Mouse (Mus musculus) embryo, embryonic 11.5 days (tissue): Measurements from ENCODE around the gene Pcbp4.
A peak's percentile ranks its signal among the peaks of the same experiment; 100 is the strongest.
"Not testable (repeated sequence)": the region's sequence is repeated elsewhere in the genome, so short reads cannot be mapped to it uniquely, and the experiment has no call there.

ENCODE experiments used
- DNase-seq: peaks from one replicate; pipeline ENCODE4 v3.0.0-alpha.2; 2012; ENCODE audit warnings: low read depth, low spot score

The Pcbp4 gene

GRCm38 (mm10) chr9:106480541-106480940 lies 27.4 kb downstream of the Pcbp4 start:
- DNase-seq, result no peak

- no peak for DNase-seq
Observed at GRCm38 (mm10) chr9:106481075-106481474, 28.0 kb downstream of the Pcbp4 start.

DNA sequence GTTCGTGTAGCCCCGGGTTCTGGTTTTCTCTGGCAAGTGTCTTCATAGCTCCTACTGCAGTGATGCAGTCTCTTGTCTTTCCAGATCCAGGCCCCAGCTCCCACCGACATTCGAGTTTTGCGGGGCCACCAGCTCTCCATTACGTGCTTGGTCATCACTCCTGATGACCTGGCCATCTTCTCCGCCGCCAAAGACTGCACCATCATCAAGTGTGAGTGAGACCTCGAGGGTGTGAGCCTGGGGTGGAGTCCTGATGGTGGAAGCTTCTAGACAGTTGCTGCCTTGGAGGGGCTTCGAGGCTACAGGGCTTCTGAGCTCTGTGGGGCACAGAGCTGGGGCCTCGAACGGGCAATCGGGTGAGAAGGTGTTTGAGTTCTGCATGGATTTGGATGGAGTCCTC lies 28.6 kb downstream of the Pcbp4 start:
- no peak for DNase-seq

DNA sequence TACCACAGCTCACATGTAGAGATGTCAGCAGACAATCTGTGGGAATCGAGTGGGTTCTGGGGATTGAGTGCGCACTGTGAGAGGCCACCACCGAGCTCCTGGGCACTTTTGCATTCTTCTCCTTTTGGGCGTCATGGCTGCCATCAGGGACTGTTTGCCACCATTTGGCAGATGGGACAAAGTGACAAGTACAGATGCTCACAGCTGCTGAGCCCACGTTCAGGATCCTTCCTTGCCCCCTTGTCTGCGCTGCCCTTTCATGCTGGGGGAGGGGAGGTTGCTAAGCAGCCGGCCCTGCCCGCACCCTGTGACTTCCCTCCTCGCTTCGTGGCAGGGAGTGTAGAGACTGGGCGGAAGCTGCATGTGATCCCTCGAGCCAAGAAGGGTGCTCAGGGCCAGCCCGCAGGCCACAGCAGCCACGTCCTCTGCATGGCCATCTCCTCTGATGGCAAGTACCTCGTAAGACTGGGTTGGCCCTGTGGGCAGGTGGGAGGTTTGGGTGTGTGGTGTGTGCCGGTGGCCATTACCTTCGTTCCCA lies 29.6 kb downstream of the Pcbp4 start:
- DNase-seq, result no peak

- no peak for DNase-seq
Observed at GRCm38 (mm10) chr9:106483136-106483535, 30.0 kb downstream of the Pcbp4 start.

DNA sequence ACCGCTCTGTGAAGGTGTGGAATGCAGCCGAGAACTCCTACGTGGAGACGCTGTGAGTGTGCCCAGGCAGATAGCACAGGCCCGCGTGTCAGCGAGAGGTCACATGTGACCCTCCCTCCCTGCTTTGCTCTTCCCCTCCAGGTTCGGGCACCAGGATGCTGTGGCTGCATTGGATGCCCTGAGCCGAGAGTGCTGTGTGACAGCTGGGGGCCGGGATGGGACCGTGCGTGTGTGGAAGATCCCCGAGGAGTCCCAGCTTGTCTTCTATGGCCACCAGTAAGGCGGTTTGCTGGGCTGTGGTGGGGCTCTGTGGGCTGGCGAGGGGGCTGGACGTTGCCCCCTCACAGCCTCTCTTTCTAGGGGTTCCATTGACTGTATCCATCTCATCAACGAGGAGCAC lies 30.5 kb downstream of the Pcbp4 start:
- DNase-seq, result no peak

DNA sequence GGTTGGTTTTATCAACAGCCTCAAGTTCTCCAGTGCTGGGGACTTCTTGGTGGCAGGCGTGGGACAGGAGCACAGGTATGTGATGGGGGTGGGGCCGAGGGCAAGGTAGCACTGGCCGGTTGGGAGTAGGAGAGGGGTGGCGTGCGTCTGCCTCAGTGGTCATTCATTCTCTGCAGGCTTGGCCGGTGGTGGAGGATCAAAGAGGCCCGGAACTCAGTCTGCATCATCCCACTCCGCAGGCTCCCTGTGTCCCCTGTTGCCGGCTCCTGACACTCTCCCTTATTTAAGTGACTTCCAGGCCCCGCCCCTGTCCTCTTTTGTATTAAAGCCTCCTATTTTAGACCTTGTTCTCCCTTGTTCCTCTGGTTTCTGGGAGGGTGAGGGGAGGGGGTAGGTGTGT lies 32.0 kb downstream of the Pcbp4 start:
- no peak for DNase-seq

- DNase-seq, result not testable (repeated sequence)
Observed at GRCm38 (mm10) chr9:106487602-106488001, 34.5 kb downstream of the Pcbp4 start.

GRCm38 (mm10) chr9:106499667-106500066 lies 46.6 kb downstream of the Pcbp4 start, which contains the start of gene Iqcf1:
TSS of gene Iqcf1 (plus strand) at chr9:106499967.
- no peak for DNase-seq

- DNase-seq, result no peak
Observed at GRCm38 (mm10) chr9:106501846-106502245, 48.8 kb downstream of the Pcbp4 start.

- no peak for DNase-seq
Observed at GRCm38 (mm10) chr9:106504246-106504645, 51.2 kb downstream of the Pcbp4 start.

GRCm38 (mm10) chr9:106509356-106509755 lies 56.3 kb downstream of the Pcbp4 start:
- DNase-seq, result no peak

GRCm38 (mm10) chr9:106512729-106513450 lies 59.8 kb downstream of the Pcbp4 start:
- DNase-seq, result peak; percentile 4

DNA sequence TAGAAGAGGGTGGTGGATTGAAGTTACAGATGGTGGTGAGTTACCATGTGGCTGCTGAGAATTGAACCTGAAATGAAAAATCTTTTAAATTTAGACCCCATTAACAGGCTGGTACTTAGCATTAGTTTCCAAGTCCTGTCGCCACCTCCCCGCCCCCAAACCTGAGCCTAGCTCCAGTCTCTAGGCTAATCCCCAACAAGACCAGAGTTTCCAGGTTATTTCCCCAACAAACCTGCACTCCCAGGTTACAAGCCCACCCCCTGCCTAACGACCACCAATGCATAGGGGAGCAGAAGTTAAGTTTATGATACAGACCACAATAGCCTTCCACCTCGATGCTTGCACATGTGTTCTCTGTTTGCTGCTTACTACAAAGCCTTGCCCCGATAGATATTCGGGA lies 60.5 kb downstream of the Pcbp4 start:
- DNase-seq, result no peak
